Mouse (Mus musculus) neural tube, embryonic 12.5 days (tissue): Measurements from ENCODE around the gene Cyp2r1. TPM values are rescaled to one million over a fixed set of nuclear protein-coding genes. Genes with fewer than 3 reads are reported as not detected.

ENCODE experiments used
- polyA plus RNA-seq: library from polyadenylated mRNA; unstranded; fragments of >200 nt; fragmentation: Nextera tagmentation; extraction: Ambion mirVana; gene quantifications from 2 replicates; pipeline ENCODE4 v1.2.1, GENCODE M21; 2016

Gene Cyp2r1
- polyA plus RNA-seq, 1 experiment from 2014 or later: 1.3 TPM

Other genes with a start within 250 kb of the Cyp2r1 start
- gene Pde3b, start 147.7 kb downstream of the Cyp2r1 start, polyA plus RNA-seq: 8.7 and 9.1 TPM in 2 replicates
- 4.3 and 6.4 TPM in 2 replicates for gene Calca, start 73.4 kb upstream of the Cyp2r1 start, polyA plus RNA-seq
- gene Calcb, start 155.7 kb upstream of the Cyp2r1 start, polyA plus RNA-seq: 1.8 and 1.9 TPM in 2 replicates
- gene Insc, start 180.7 kb upstream of the Cyp2r1 start, polyA plus RNA-seq: 12.3 and 13.7 TPM in 2 replicates